Mouse (Mus musculus): ENCODE results near the gene Olfr1489.

- TF ChIP-seq CTCF (conservative IDR thresholded peaks at IDR 0.05; ENCODE audit: insufficient read depth, insufficient read length, low read depth, low read length) (no peak), POLR2A (IDR thresholded peaks at IDR 0.05; ENCODE audit: low read depth, low read length) (no peak)
Measured at GRCm38 (mm10) chr19:13631321-13631720, at the start of gene Olfr1489.
